Mouse (Mus musculus) left cerebral cortex, adult 9 months (tissue): ENCODE measurements at regions not wholly inside any gene's neighbourhood (a gene's known extent, or its start where the extent isn't known, plus 50 kb on each side); places are given as distances from the start of the nearest gene placed in this dataset.
A peak's percentile ranks its signal among the peaks of the same experiment; 100 is the strongest.

ENCODE experiments used
- DNase-seq, 2 experiments: peaks; one replicate each; pipeline ENCODE4 v3.0.0; 2022; ENCODE audit warnings: low spot score in 2 of 2

DNA sequence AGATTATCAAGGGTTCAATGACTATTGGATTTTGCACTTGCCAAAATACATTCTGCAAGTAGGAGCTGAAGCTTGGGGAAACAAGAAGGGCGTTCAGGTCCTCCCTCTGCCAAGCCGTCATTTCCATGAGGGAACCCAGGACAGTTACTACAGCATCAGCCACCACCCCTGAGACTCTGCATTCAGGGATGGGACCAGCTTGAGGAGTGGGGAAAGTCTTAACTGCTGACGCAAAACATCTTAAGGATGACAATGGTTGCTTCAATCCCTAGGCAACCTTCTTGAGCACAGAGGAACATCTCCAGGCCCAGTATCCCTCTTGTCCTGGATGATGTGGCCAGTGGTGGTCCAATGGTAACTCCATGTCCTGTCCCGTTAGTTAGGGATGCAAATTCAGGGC lies 137.2 kb upstream of the Noct start:
- DNase-seq = no peak

DNA sequence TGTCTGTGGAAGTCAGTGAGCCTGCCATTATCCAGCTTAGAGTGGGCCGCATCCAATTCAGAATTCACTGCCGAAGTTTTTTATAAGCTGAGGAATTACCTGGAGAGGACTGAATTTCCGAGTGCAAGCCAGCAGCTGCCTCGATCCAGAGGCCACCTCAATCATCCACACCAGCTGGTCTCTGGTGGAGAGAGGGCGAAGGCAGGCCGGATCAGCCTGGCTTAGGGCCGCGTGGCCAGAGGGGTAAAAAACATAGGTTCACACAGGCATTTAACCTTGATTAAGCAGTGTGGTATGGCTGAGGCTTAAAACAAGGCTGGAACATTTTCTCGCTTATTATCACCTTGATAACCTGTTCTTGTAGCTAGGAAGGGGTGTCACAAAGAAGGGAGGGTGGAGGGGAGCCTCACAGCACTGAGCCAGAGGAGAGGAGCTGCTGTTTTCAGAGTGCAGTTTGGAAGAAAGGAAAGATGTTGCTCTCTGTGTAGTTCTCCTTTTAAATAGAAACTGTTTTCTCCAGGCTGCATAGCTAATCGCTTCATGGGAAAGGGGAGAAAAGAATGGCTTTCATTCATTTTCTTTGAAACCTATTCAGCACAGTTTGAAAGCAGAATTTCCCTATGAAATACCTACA lies 135.1 kb upstream of the Noct start:
- DNase-seq = no peak

DNA sequence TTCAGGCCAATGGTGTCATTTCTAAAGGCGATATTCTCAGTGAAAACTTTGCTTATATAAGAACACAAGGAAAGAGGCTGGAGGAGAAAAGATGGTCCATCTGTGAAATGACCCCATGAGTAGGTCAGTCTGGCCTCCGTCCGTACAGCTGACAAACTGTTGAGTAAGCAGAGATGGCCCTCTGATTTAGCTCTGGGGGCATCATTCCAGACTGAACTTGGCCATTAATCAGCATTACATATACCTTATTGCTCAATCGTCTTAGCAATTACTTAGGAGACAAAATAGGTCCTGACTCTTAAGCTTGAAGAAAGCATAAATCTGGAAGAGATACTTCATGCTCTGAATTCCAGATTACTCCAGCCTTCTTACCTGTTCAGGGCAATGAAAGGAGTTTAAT lies 132.8 kb upstream of the Noct start:
- DNase-seq = no peak

DNA sequence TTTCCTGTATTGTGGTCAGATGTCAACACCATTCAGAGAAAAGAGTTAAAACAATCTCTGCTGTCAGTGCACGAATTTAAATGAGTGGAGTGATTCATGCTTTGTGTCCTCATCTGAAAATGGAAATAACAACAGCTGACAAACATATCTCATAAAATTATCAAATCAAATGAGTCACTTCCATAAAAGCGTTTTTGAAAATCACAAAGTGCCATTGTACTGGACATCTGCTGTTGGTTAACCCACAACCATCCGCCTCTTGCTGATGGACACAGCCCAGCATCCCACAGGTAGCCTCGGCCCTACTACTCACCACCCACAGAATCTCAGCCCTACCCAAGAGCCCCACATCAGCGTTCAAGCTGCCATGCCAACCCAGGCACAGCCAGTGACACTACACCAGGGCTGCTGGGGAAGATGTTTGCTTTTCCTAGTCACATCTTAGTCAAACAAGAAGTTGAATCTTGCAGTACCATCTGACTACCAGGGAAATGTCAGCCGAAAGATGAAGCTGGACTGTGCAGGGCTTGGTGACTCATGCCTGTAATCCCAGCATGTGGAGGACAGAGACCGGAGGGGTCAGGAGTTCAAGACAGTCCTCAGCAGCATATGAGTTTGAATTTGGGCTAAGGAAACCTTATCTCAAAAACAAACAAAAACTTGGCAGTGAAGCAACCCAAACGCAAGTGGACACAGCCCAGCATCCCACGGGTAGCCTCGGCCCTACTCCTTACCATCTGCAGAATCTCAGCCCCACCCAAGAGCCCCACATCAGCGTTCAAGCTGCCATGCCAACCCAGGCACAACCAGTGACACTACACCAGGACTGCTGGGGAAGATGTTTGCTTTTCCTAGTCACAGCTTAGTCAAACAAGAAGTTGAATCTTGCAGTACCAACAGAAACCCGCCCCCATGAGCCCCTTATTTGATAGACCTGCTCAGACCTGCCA lies 131.9 kb upstream of the Noct start:
- no peak for DNase-seq

DNA sequence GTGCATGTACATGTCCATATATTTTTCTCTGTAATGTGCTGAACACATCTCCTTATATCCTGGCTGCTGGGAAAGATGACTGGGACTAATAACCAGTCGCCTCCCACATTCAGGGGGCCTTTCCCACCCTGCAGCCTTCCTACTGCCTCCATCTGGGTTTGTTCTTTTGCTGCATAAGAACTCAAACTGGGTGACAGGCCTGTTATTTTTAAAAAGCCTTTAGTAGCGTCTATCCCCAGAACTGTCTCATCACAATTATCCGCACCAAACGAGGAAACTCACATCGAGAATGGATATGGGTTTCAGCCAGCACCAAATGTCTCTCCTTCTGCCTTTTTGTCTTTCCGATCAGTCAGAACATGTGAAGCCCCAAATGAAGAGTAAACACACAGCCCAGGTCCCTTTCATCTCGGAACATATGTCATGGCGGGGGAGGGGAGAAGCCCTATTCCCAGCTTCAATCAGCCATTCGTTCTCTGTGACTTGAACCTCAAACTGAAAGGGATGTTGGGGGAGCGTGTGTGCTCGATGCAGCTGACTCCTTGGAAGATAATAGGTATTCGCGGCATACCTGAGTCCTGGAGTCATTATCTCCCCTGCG lies 128.3 kb upstream of the Noct start:
- DNase-seq = peak; percentile 71

DNA sequence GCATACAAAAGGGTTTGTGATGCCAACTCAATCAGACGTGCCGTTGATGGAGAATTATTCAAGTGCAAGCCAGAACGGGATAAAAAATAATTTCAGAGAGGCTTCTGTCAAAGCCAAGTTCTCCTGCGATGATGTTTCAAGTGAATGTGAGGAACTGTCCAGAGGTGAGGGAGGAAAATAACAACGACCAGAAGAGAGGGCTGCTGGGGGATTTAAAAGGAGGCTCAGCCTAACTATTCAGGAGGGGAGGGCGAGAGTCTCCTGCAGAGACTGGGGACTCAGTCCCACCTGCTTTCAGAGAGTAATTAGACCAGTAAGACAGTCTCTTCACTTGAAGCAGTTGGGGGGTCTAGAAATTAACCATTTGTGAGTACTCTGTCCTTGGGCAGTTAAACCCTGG lies 127.7 kb upstream of the Noct start:
- DNase-seq = no peak

DNA sequence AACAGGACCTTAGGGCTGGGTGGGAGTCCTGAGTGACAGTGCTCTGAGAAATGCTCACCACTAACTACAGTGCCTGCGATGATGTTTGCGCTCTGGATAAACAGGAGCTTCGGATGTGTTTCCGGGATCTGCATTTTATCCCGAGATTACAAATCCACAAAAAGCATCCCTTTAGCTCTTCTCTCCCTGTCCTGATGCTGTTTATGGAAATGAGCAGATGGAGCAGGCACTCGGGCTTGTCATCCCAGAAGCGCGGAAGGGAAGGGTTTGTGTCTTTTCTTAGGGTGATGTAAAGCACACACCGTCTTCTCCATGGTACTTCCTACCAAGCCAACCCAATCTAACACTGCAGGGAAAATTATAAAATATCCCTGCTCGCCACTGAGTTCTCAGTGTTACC lies 126.9 kb upstream of the Noct start:
- peak; percentile 42 to 72 for DNase-seq

DNA sequence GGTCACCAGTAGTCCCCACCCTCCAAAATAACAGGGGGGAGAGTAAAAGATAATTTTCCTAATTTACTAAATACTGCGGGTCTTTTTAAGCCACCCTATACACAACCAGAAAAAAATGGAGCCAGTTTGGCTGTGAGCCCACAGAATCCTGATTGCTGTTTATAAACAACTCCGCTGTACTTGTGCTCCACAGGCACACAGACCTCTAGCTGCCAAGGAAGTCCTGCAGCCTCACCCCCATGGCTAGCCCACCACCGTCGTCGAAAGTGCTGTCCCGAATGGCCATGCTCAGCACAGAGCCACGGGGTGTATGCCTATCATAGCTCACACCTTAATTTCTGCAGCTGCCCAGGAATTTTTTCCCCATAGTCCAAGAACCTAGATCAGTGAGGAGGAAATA lies 124.3 kb upstream of the Noct start:
- DNase-seq = no peak

DNA sequence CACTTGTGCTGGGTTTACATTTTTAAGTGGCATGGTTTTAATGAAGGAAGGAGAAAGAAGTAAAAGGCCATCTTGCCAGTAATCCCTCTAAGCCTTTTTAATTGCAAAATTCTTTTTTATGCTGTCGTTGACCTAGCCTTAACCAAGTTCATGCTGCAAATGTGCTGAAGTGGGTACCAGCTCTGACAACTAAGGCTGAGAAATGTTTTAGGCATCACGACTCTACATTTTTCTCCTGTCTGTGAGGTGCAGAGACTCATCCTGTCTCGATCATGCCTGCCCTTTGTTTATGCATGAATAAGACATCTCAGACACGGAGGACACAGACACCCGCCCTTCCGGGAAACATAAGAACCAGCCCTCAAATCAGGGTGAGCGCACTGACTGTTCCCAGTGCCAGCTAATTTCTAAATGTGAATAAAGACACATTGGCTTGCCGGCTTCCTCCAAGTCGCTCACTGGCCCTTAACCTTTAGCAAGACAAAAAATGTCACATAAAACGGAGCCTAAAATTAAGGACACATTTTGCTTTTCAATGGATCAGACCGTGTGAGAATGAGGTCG lies 115.5 kb upstream of the Noct start:
- DNase-seq = no peak

DNA sequence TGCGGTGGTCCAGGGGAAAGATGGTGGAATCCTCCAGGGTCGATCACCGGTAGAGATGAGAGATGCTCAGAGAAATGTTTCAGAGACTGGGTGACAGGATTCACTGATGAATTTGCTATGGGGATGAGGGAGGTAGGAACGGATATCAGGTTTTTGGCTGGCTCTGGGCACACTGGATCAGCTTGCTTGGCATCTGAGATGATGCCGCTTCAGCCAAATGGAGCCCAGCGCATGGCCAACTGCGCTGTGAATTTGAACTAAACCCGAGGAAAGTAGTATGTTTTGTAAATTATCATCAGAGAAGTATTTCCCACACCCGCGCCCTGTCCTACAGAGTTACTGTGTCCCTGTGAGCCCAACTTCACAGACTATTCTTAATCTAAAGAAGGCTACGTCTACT lies 113.0 kb upstream of the Noct start:
- no peak for DNase-seq

DNA sequence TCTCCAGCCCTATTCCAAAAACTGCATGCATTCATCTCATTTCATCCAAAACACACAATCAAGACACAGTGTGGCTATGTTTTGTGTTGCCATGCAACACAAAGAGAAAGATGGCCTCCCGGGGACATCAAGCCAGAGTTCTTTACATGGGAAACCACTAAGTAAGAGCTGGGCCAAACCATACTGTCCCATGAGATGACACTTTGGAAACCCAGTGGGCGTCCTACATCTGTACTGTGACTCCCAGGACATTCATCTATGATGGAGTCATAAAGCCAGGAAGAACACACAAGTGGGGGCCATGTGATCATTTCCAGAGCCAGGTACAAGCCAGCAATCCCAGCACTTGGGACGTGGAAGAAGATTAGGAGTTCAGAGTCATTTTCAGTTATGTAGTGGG lies 111.9 kb upstream of the Noct start:
- no peak for DNase-seq

DNA sequence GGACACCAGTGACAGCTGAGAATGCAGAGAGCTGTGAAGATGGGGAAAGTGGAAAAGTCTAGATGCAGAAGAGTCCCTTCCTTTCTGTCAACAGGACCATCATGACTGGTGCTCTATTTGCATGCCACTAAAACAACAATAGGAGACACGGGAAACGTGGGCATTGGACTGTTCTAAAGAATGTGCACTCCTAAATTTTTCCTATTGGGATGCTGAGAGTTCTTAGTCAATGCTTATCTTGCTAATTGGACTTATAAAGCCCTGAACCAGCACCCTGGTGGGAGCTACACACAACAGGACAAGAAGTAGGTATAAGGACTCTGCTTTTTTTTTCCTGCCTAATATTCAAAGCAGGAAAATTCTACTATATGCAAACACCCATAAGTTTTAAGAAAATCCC lies 108.3 kb upstream of the Noct start:
- no peak for DNase-seq

DNA sequence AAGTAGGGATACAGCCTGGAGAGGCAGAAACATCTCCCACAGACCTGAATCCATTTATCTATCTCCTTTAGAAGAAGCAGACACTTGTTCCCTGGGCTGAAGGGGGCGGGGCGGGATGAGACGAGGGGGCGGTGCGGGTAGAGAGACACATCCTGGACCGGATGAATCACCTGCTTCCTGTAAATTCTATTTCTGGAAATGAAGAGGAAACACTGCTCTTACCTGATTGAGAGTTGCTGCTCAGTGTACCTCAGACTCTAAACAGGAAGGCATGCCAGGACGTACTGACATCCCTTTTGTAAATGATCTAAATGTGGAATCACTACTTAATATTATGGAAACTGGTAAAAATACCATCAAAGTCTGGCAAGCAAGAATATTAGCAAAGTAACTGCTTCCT lies 105.5 kb upstream of the Noct start:
- DNase-seq = no peak

DNA sequence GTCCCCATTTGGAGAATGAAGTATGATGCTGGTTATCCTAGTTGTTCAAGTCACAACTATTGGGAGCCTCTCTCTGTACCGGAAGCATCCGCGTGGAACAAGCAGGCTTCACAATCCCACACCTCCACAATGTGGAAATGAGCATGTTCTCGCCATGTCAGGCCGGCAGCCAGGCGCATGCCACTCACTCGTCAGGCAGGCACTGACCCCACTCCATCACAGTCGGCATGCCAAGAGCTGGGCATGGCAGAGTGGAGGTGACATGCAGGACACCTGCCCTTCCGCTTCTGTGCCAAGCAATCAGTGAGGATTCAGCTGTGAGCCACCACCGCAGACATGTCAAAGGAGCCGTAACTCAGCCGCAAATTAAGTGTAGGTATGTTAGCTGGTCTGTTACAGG lies 103.7 kb upstream of the Noct start:
- DNase-seq = no peak

DNA sequence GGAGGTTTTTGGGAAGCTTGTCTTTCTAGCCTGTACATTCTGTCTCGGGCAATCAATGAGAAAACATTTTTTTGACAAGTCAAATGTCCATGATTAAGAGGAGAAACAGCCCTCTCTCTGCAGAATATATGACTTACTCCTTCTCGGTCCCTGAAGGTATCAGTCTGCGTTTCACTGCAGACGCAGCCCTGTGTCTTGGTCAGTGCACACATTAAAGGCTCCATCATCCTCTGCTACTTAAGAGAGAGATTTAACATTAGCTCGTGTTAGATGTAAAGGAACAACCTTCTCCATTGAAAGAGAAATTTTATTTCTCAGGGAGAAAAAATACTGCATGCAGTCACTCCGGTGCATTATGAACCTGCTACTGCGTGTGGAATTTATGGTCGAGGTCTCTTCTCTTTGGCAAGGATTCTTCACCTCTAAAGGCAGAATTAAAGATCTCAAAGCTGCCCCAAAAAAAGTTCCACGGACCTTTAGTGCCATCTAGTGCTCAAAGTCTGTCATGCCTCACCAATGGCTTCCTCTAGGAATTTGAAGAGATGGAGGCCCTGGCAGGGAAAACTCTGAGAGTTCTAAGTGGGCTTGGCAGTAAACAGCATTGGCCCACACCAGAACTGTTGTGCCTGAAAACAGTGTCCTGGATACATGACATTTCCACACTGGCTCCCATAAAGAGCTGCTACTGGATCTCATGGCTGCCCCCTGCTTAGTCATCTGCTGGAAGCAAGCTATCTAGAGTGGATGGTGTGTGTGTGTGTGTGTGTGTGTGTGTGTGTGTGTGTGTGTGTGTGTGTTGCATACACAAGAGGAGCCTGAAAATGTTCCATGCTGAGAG lies 102.3 kb upstream of the Noct start:
- DNase-seq = peak; percentile 19 to 87

DNA sequence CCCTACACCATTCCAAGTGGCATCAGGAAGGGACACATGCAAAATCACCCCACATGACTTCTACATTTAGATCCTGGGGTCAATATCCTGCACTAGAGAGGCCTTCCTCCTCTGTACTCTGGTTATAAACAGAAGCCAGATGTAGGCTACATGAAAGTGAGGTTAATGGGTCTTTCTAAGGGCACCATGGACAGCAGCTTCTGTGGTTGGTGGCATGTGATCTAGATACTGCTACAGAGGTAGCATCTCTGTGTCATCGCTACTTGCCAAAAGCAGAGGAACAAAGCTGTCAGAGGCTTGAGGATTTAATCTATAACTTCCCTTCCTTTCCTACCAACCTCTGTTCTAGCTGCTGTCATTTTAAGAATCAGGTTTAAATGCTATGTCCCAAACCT lies 101.7 kb upstream of the Noct start:
- DNase-seq = no peak

DNA sequence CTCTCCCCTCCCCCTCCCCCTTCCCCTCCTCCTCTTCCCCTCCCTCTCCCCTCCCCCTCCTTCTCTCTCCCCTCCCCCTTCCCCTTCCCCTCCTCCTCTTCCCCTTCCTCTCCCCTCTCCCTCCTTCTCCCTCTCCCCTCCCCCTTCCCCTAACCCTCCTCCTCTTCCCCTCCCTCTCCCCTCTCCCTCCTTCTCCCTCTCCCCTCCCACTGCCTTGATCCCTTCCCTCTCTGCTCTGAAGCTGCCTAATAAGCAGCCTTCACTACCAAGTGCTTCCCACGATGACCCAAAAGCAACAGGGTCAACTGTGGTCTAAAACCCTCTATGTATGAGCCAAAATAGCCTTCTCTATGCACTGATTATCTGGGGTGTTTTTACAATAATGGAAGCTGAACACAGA lies 96.4 kb upstream of the Noct start:
- DNase-seq = no peak

DNA sequence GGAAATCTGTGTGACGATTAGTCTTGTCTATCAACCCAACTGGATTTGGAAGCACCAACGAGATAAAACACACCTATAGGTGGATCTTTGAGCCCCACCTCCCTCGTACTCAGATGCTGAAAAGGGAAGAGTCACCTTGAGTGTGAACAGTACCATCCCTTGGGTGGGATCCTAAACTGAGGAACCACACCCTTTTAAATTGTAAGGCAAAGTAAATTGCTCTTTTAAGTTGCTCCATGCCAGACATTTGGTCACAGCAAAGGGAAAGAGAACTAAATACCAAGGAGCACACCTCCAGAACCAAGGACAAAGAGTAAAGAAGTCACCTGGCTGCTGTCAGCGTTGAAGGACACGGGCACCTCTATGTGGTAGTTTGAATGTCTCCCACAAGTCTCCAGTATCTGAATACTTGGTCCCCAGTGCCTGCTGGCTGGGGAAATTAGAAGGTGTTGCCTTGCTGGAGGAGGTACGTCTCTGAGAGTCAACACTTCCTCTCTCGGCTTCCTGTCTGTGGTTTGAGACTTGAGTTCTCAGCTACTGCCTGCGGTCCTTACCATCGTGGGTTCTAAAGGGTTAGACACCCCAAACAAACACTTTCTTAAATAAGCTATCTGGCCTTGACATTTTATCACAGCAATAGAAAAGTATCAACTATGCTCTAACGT lies 95.6 kb upstream of the Noct start:
- no peak for DNase-seq

DNA sequence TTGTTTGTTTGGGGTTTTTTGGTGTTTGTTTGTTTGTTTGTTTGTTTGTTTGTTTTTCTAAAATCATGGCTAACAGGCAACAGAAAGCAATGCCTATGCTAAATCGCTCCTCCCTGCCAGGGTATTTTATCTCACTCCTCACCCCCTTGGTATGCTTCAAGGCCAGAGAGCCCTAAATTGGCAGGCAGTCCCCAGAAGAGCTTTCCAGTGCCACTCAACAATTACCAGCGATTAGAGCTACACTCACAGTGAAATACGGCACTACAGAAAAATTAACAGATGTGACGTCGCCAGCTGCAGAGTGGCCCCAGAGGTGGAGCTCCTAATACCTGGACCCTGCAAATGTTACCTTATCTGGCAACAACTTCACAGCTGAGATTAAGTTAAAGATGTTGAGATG lies 93.5 kb upstream of the Noct start:
- DNase-seq = no peak

DNA sequence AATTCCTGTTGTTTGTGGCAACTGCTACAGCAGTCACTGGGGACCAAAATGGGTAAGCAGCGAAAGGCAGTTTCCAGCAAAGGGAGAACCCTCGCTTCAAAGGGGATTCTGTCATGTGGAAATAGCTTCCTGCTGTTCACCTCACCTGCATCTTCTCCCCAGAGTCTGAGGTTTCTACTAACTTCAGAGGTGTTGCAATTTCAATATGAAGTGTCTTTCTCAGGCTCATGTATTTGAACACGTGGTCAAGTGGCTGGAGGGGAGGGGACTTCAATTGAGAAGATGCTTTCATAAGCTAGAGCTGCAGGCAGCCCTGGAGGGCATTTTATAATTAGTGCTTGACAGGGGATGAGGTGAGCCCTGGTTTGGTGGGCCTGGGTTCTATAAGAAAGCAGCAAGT lies 92.9 kb upstream of the Noct start:
- no peak for DNase-seq

DNA sequence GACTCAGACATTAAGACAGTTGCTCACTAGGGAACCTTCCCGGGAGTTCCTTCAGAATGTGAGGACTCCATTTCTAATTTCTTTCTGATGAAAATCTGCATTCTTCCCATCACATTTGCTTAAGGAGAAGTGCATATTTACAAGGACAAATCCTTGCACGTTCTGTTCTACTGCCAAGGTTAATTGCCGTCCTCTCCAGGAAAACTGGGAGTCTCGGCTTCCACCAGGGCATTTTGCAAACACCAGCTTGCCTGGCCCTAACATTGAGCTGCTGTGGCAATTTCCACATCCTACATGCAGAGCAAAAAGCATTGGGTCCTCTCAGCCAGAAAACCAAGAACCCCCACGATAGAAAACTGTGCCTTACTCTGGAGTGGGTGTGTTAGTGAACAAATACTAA lies 91.5 kb upstream of the Noct start:
- DNase-seq = no peak
